Mouse (Mus musculus) mesoderm, embryonic 11.5 days (tissue): ENCODE measurements at regions not wholly inside any gene's neighbourhood (a gene's known extent, or its start where the extent isn't known, plus 50 kb on each side); places are given as distances from the start of the nearest gene placed in this dataset.

Experiments used
- DNase-seq: peaks from one replicate; pipeline ENCODE4 v3.0.0-alpha.2; 2012; ENCODE audit warnings: low read depth, low spot score

- no peak for DNase-seq
Observed at GRCm38 (mm10) chr15:15443271-15443670, 1285.3 kb upstream of the Cdh9 start.

- DNase-seq, result no peak
Observed at GRCm38 (mm10) chr15:15477702-15478101, 1250.9 kb upstream of the Cdh9 start.

- no peak for DNase-seq
Observed at GRCm38 (mm10) chr15:15500276-15500675, 1228.3 kb upstream of the Cdh9 start.

- DNase-seq, result no peak
Observed at GRCm38 (mm10) chr15:15538944-15539343, 1189.6 kb upstream of the Cdh9 start.

GRCm38 (mm10) chr15:15559148-15559752 is 1169.3 kb upstream of the Cdh9 start:
- DNase-seq, result no peak

- no peak for DNase-seq
Observed at GRCm38 (mm10) chr15:15582300-15582880, 1146.2 kb upstream of the Cdh9 start.

- DNase-seq, result no peak
Observed at GRCm38 (mm10) chr15:15617976-15618375, 1110.6 kb upstream of the Cdh9 start.

- no peak for DNase-seq
Observed at GRCm38 (mm10) chr15:15629304-15629703, 1099.3 kb upstream of the Cdh9 start.

GRCm38 (mm10) chr15:15630283-15630682 is 1098.3 kb upstream of the Cdh9 start:
- DNase-seq, result no peak

GRCm38 (mm10) chr15:15637130-15637529 is 1091.4 kb upstream of the Cdh9 start:
- DNase-seq, result no peak

GRCm38 (mm10) chr15:15648734-15649133 is 1079.8 kb upstream of the Cdh9 start:
- no peak for DNase-seq

- no peak for DNase-seq
Observed at GRCm38 (mm10) chr15:15666744-15667143, 1061.8 kb upstream of the Cdh9 start.

- DNase-seq, result no peak
Observed at GRCm38 (mm10) chr15:15692713-15693112, 1035.8 kb upstream of the Cdh9 start.

- DNase-seq, result no peak
Observed at GRCm38 (mm10) chr15:15716694-15717093, 1011.9 kb upstream of the Cdh9 start.

- peak; percentile 0 for DNase-seq
Observed at GRCm38 (mm10) chr15:15741987-15742386, 986.6 kb upstream of the Cdh9 start.

- DNase-seq, result peak; percentile 36
Observed at GRCm38 (mm10) chr15:15743011-15743410, 985.5 kb upstream of the Cdh9 start.
